Mouse (Mus musculus) brain, adult 2 months (tissue): ENCODE measurements around the gene Cyp2b10.
"Not testable (repeated sequence)": the region's sequence is repeated elsewhere in the genome, so short reads cannot be mapped to it uniquely, and the experiment has no call there.

Experiments used
- DNase-seq: peaks from one replicate; pipeline ENCODE4 v3.0.0; 2011; ENCODE audit warnings: low read depth, low spot score

Cyp2b10 gene

GRCm38 (mm10) chr7:25897411-25897810 is at the start of gene Cyp2b10:
Cyp2b10 (plus strand) TSS chr7:25897620.
- no peak for DNase-seq

- DNase-seq: peak; percentile 88
Measured at GRCm38 (mm10) chr7:25847722-25848443, 49.5 kb upstream of the Cyp2b10 start.

- peak; percentile 20 for DNase-seq
Measured at GRCm38 (mm10) chr7:25848444-25848812, 49.0 kb upstream of the Cyp2b10 start.

- DNase-seq: peak; percentile 35
Measured at GRCm38 (mm10) chr7:25855082-25855481, 42.3 kb upstream of the Cyp2b10 start.

- DNase-seq: peak; percentile 4
Measured at GRCm38 (mm10) chr7:25859962-25860870, 37.2 kb upstream of the Cyp2b10 start.

- no peak for DNase-seq
Measured at GRCm38 (mm10) chr7:25862365-25862764, 35.1 kb upstream of the Cyp2b10 start.

GRCm38 (mm10) chr7:25863756-25864155 is 33.7 kb upstream of the Cyp2b10 start:
- DNase-seq: peak; percentile 0

GRCm38 (mm10) chr7:25864861-25865260 is 32.6 kb upstream of the Cyp2b10 start:
- no peak for DNase-seq

GRCm38 (mm10) chr7:25869789-25870188 is 27.6 kb upstream of the Cyp2b10 start:
- DNase-seq: no peak

- DNase-seq: no peak
Measured at GRCm38 (mm10) chr7:25872624-25873023, 24.8 kb upstream of the Cyp2b10 start.

GRCm38 (mm10) chr7:25878735-25879134 is 18.7 kb upstream of the Cyp2b10 start:
- no peak for DNase-seq

GRCm38 (mm10) chr7:25880721-25881120 is 16.7 kb upstream of the Cyp2b10 start:
- DNase-seq: not testable (repeated sequence)

GRCm38 (mm10) chr7:25884272-25884671 is 13.1 kb upstream of the Cyp2b10 start:
- DNase-seq: no peak

GRCm38 (mm10) chr7:25887758-25888157 is 9.7 kb upstream of the Cyp2b10 start:
- DNase-seq: no peak

- no peak for DNase-seq
Measured at GRCm38 (mm10) chr7:25893159-25893558, 4.3 kb upstream of the Cyp2b10 start.

GRCm38 (mm10) chr7:25895162-25895561 is 2.3 kb upstream of the Cyp2b10 start:
- no peak for DNase-seq

GRCm38 (mm10) chr7:25898064-25898463 is 644 bp downstream of the Cyp2b10 start:
- DNase-seq: no peak

- DNase-seq: peak; percentile 19
Measured at GRCm38 (mm10) chr7:25902061-25902690, 4.8 kb downstream of the Cyp2b10 start.

GRCm38 (mm10) chr7:25903156-25903555 is 5.7 kb downstream of the Cyp2b10 start:
- no peak for DNase-seq

GRCm38 (mm10) chr7:25904066-25904465 is 6.6 kb downstream of the Cyp2b10 start:
- no peak for DNase-seq

GRCm38 (mm10) chr7:25904489-25904888 is 7.1 kb downstream of the Cyp2b10 start:
- DNase-seq: no peak

- DNase-seq: no peak
Measured at GRCm38 (mm10) chr7:25907380-25907779, 10.0 kb downstream of the Cyp2b10 start.
